Mouse (Mus musculus) heart, adult 9 months (tissue): ENCODE measurements around the gene Olfr666.
"Not testable (repeated sequence)": the region's sequence is repeated elsewhere in the genome, so short reads cannot be mapped to it uniquely, and the experiment has no call there.

ENCODE experiments used
- DNase-seq, 2 experiments: peaks; one replicate each; pipeline ENCODE4 v3.0.0; 2022; ENCODE audit warnings: low spot score in 2 of 2

Gene Olfr666

GRCm38 (mm10) chr7:104895852-104896251, at the start of gene Olfr666:
TSS of gene Olfr666 (minus strand) at chr7:104895952.
- DNase-seq, result no peak

- DNase-seq, result no peak
These were observed 38.2 kb upstream of the Olfr666 start, which contains the start of gene Olfr669 for GRCm38 (mm10) chr7:104933940-104934339. TSS of gene Olfr669 (plus strand) at chr7:104934240.

- no peak for DNase-seq
These were observed 32.2 kb upstream of the Olfr666 start, which contains the start of gene Olfr668 for GRCm38 (mm10) chr7:104927957-104928356. TSS of gene Olfr668 (minus strand) at chr7:104928057.

- DNase-seq, result no peak
These were observed 25.6 kb upstream of the Olfr666 start, which contains the start of gene Olfr667 for GRCm38 (mm10) chr7:104921382-104921781. TSS of gene Olfr667 (minus strand) at chr7:104921482.

GRCm38 (mm10) chr7:104877731-104878130, 18.0 kb downstream of the Olfr666 start, which contains the start of gene Olfr665:
TSS of gene Olfr665 (plus strand) at chr7:104878031.
- no peak for DNase-seq

GRCm38 (mm10) chr7:104861381-104861780, 34.4 kb downstream of the Olfr666 start:
- no peak for DNase-seq

GRCm38 (mm10) chr7:104857683-104858082, 38.1 kb downstream of the Olfr666 start:
- no peak for DNase-seq

- DNase-seq, result not testable (repeated sequence)
These were observed 39.0 kb downstream of the Olfr666 start, which contains the start of gene Usp17la for GRCm38 (mm10) chr7:104856709-104857108. TSS of gene Usp17la (plus strand) at chr7:104857009.

GRCm38 (mm10) chr7:104855248-104855750, 40.5 kb downstream of the Olfr666 start:
- no peak for DNase-seq

- not testable (repeated sequence) for DNase-seq
These were observed 44.2 kb downstream of the Olfr666 start for GRCm38 (mm10) chr7:104851546-104851945.

- DNase-seq, result no peak
These were observed 51.9 kb downstream of the Olfr666 start for GRCm38 (mm10) chr7:104843731-104844287.

- DNase-seq, result no peak
These were observed 53.2 kb downstream of the Olfr666 start, which contains the start of gene Usp17lb for GRCm38 (mm10) chr7:104842503-104842902. TSS of gene Usp17lb (minus strand) at chr7:104842603.
